Mouse (Mus musculus) CH12.LX (cell line): ENCODE data around the gene Arg1.

Experiments used
- CTCF ChIP-seq, 2 experiments: IDR thresholded peaks in 1 of 2; conservative IDR thresholded peaks in 1 of 2; 2 replicates each; pipeline ENCODE4 v1.5.1; 2011 to 2012; ENCODE audit warnings: low read depth in 2 of 2, low read length in 2 of 2, improper control_type of control experiment in 1 of 2, inconsistent platforms in 1 of 2, mild to moderate bottlenecking in 1 of 2, moderate library complexity in 1 of 2
- ELF1 ChIP-seq: IDR thresholded peaks from 2 replicates; pipeline ENCODE4 v1.6.1; 2014; ENCODE audit warnings: low read depth, mild to moderate bottlenecking, inconsistent platforms, low read length, improper control_type of control experiment
- GABPA ChIP-seq: IDR thresholded peaks from 2 replicates; pipeline ENCODE4 v1.6.1; 2012; ENCODE audit warnings: low read depth, low read length, improper control_type of control experiment, inconsistent platforms; ENCODE audit not compliant: insufficient replicate concordance
- HCFC1 ChIP-seq: IDR thresholded peaks from 2 replicates; pipeline ENCODE4 v1.6.1; 2012; ENCODE audit warnings: low read depth, mild to moderate bottlenecking, inconsistent platforms, low read length, improper control_type of control experiment
- MYC ChIP-seq: IDR thresholded peaks from 2 replicates; pipeline ENCODE4 v1.6.1; 2011; ENCODE audit warnings: low read depth, mild to moderate bottlenecking, improper control_type of control experiment, low read length
- POLR2A ChIP-seq: IDR thresholded peaks from 2 replicates; pipeline ENCODE4 v1.6.1; 2011; ENCODE audit warnings: low read depth, mild to moderate bottlenecking, improper control_type of control experiment, low read length

DNA sequence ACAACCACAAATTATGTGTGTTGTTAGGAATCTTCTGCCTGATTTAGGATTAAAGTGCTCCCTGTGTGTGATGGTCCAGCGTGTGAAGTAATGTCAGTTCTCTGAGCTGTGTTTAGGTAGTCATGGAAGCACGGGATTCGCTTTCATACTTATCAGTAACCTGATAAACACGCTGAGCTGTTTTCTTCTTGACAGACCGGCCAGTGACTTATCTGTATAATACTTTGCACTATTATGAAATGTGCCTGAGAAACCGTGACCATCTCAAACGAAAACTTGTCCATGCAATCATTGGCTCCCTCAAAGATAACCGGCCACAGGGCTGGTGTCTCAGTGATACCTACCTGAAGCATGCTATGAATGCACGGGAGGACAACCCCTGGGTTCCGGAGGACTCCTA lies 21.7 kb downstream of the Arg1 start:
- TF ChIP-seq CTCF (conservative IDR thresholded peaks at IDR 0.05 in 1 of 2, IDR thresholded peaks at IDR 0.05 in 1 of 2; ENCODE audit: low read depth in 2 of 2, low read length in 2 of 2) (no peak), MYC (no peak), GABPA (no peak), HCFC1 (no peak), ELF1 (no peak), POLR2A (no peak)
